Mouse (Mus musculus): ENCODE measurements around the gene Sult6b2. TPM values are rescaled to one million over a fixed set of nuclear protein-coding genes. Genes with fewer than 3 reads are reported as not detected.

The Sult6b2 gene
- total RNA-seq, 2 experiments from 2014 or later: not detected

GRCm38 (mm10) chr6:142810239-142810638 is 5.9 kb upstream of the Sult6b2 start:
- DNase-seq: no peak

- no peak for DNase-seq
Observed at GRCm38 (mm10) chr6:142809373-142810098, 5.2 kb upstream of the Sult6b2 start.

DNA sequence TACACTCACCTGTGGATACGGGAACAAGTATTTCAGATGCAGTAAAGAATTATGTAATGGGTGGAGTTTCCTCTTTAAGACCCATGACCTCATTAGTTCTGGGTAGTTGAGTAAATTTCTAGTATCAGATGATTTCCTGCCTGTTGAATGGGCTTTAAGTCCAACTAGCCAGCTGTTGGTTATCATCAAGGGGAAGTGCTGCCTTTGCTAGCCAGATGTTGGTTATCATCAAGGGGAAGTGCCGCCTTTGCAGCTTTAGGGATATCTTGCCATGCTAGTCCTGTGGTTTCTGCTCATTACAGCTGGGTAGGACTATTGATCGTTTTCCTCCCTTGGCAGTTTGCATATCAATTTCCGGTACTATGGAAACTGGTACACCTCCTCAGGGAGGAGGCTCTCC is 2.0 kb upstream of the Sult6b2 start:
- DNase-seq: no peak

GRCm38 (mm10) chr6:142802617-142803525 is 1.4 kb downstream of the Sult6b2 start:
- no peak for DNase-seq

GRCm38 (mm10) chr6:142801687-142802086 is 2.6 kb downstream of the Sult6b2 start:
- no peak for DNase-seq

DNA sequence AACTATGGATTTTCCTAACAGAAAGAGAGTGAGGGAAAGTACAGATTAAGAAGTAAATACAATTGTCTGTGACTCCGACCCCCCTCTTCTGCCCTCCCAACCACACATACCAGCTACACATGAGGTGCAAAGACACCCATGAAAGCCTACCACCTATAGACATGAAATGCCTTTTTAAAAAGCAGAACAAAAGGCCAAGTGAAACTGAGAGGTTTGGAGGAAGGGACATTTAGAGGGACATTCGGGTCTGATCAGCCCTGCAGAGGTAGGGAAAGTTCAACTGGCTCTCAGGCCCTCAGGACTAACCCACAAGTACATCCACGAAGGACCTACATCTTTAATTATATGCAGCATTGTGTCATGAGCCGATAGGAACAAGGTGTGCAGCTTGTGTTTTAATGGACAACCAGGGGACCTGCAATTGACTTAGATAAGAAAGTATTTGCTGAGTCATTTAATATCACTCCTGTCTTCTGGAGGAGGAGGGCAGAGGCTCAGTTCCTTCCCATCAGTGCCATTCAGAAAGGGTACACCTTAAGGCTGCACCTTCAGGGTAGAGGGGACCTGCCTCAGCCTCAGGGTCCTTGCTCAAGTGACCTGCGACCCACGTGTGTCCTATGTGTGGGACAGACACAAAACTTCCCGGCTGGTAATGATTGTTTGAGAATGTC is 4.5 kb downstream of the Sult6b2 start:
- no peak for DNase-seq

GRCm38 (mm10) chr6:142798837-142799236 is 5.5 kb downstream of the Sult6b2 start:
- DNase-seq: no peak

DNA sequence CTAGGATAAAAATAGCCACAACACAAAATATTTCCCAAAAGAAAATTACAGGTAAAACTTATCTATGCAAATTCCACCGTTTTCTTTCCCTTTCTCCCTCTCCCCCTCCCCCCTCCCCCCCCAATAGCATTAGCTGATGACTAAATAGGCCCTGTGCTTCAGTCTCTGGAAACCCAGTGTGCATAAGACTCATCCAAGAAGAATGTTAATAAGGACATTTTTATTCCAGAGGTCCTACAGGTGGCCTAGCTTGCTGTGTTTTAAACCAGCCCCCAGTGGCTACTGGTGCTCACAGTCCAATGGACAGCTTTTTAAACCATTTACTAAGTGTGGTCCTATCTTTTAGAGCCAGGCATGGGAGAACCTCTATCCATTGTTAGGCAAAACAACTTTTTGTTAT is 6.3 kb downstream of the Sult6b2 start:
- no peak for DNase-seq

DNA sequence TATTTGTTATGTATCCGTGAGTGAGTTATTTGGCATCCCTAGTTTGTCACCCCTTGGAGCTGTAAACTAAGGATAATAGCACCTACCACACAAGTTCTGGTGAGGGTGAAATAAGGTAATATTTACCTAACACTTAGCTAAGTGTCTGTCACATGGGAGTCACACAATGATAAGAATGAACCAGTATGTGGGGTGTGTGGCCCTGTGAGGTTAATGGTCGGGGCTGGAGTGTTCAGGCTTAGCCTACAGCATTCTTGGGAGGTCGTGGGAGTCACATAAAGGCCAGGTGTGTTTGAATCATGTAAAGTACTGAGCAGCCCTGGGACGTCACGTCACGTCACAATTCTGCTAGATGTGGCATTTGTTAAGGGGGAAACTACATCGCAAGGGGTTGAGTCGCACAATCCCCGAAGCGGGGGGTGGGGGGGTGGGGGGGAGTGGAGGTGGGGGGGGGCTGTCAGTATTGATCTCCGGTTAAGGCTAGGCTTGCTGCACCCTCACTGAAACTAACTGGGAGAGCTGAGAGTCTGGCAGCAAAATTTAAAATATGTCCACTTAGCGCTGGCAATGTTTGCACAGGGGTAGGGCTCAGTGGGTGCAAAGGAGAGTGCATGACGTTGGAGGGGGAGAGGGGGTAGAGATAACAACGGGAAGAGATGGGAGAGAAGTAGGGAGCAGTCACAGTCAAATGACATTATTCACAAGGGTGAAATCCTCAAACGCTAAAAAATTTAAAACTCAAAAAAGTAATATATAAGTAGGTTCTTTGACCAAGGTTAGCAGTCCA is 8.5 kb downstream of the Sult6b2 start:
- DNase-seq: no peak

DNA sequence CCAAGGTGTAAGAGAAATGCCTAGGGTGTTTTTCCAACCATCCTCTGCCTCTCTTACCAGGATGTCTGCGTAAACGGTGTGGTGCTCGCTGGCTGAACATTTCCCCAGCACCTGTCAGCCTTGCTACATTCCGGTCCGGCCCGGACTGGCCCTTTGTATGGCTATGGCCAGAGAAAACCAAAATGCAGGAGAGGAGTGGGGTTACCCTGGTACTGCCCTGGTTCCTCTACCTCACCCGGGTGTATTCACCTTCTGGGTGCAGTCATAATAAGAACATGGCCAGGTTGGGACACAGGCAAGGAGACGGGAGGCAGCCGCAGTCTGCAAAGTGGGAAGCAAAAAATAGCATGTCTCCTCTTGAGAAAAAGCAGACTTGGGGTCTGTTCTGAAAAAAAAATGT is 9.2 kb downstream of the Sult6b2 start:
- no peak for DNase-seq

DNA sequence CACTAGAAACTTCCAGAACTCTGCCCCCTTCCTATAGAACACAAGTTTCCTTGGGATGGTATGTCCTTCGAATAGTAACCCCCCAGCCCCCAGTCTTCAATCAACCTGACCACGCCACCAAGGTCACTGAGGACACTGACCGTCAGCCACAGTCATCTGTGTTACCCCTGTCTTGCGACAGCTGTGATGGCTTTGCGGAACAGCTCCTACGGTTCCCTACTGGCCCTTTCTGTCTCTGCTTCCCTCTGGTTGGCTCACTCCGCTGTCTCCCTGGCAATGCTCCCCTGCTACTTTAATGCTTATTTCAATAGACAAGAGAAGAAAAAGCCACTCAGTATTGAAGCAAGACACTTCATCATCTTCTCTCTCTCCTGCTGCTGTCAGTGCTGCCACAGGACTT is 10.8 kb downstream of the Sult6b2 start:
- DNase-seq: no peak

DNA sequence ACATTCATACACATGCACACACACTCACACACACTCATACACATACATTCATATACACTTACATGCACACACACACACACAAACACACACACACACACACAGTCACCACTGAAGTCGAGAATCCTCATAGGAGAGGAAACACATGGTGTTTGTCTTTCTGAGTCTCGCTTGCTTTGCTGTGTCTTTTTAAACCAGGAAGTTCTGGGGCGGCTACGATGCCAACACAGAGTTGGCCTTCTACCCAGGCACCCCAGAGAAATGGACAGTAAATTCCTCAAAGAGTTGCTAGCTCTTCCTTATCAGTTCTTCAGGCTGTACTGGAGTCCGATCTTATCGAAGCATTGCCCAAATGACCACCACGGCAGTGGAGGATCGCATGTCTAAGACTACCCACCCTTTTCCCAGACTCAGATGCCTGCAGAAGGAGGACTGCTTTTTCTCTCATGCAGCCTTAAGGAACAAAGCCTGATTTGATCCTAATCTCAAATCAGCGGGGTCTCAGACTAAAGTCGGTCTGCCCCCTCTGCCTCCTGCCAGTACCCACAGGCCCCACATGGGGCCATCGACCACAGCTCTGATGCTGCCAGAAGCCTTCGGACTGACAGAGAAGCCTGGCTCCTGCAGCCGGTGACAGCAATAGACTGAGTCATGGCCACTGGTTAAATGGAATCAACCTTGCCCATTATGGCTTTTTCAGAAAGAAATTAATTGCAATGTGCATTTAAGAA is 11.9 kb downstream of the Sult6b2 start:
- no peak for DNase-seq

DNA sequence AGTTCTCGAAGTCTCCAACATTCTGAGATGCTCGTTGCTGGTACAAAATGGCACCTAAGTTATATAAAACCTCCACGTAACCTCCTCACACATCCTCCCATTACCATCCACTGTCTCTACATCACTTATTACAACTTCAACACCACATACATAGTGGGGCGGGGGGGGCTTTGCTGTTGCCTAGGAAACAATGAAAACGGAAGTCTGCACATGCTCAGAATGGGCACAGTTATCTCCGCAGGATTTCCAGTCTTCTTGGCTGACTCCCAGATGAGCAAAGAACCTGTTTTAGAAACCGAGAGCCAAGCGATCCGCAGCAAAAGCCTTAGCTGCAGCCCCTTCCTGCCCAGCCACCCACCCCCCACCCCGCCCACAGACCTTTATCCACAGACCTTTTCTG is 14.6 kb downstream of the Sult6b2 start:
- DNase-seq: no peak

DNA sequence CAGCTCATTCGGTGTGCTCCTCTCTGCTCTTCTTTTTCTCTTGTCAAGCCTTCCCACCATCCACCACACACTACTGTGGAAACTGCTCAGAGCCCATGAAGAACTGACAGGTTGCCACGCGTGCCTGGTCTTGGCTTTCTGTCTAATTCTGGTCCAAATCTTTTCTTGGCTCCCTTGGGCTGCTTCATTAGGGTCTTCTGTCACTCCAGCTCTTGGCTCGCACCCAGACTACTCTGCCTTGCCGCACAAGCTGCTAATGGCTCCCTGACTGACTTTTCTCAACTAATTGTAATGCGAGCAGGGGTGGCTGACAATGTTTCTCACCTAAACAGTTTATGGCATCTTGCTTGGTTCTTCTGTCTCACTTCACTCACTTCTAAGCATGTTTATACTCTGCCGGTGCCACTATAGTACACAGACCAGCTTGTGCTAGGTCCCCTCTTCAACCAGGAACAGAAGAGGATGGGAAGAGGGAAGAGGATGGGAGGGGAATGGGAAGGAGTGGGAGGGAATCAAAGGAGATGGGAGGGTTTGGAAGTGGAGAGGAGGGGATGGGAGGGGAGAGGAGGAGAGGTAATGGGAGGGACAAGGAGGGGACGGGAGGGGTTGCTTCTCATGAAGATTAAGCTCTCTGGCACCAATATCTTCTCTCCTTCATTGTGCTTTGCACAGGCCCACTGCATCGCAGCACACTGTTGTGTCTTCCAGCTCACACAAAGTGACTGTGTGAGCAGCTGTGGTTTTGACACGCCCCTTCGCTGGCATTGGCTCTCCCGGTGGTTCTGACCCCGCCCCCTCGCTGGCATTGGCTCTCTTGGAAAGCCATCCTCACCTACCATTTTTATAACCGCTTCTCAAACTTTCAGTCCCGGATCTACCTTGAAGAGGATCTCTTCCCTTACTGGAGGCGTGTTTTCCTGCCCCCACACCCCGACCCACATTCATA is 16.0 kb downstream of the Sult6b2 start:
- no peak for DNase-seq

DNA sequence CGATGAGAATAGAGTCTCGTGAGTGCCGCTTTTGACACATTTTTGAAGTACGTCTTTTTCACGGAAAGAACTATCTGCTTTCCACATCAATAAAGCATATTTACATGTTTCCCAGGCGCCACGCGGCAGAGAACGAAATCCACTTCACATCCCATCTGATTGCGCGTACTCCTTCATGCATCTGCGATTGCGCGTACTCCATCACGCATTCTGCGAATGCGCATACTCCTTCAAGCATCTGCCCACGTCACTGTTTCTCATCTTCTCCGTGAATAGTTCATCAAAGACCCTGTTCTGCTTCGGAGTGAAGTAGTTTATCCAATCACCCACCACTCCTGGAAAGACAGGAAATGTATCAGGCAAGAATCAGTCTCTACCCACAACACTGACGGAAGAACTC is 18.2 kb downstream of the Sult6b2 start:
- no peak for DNase-seq

- DNase-seq: no peak
Observed at GRCm38 (mm10) chr6:142785343-142785742, 19.0 kb downstream of the Sult6b2 start.

GRCm38 (mm10) chr6:142781286-142781685 is 23.0 kb downstream of the Sult6b2 start:
- DNase-seq: no peak

GRCm38 (mm10) chr6:142780574-142781033 is 23.7 kb downstream of the Sult6b2 start:
- DNase-seq: no peak

DNA sequence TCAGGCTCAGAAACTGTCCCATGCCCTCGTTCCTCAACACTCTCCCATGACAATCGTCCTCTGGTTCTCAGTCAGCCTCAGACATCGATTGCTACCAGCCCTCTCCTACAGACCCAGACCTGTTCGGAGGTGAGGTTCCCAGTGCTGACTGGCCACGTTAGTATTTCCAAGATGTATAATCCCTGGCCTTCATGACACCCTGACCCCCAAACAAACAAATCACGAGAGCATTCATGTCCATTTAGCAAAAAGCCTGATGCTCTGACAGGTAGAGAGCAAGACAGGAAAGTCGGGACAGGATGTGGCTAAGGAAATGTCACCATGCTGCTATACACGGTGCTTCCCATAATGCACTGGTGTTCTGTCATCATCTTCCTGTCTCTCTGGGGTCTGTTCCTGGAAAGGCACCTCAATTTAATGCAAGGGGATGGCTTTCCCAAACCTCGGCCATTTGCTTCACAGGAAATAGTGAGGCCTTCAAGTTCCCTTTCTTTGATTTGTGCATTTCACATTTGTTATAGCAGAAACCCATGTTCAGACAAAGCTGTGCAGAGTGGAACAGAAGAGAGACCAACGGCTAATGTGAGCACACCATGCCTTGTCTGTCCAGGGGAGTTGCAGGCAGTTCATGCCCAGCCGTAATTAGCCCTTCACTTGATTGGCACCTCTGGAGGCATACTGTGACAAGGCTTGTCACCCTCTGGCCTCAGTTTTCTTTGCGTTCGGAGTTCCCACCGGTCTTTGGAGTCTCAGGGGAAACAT is 24.3 kb downstream of the Sult6b2 start:
- no peak for DNase-seq
